Mouse (Mus musculus): ENCODE data around the gene Fam19a4. TPM values are rescaled to one million over a fixed set of nuclear protein-coding genes. Genes with fewer than 3 reads are reported as not detected.
"Not testable (repeated sequence)": the region's sequence is repeated elsewhere in the genome, so short reads cannot be mapped to it uniquely, and the experiment has no call there.

The Fam19a4 gene
- polyA plus RNA-seq, 1 experiment from 2014 or later = 1.2 TPM

DNA sequence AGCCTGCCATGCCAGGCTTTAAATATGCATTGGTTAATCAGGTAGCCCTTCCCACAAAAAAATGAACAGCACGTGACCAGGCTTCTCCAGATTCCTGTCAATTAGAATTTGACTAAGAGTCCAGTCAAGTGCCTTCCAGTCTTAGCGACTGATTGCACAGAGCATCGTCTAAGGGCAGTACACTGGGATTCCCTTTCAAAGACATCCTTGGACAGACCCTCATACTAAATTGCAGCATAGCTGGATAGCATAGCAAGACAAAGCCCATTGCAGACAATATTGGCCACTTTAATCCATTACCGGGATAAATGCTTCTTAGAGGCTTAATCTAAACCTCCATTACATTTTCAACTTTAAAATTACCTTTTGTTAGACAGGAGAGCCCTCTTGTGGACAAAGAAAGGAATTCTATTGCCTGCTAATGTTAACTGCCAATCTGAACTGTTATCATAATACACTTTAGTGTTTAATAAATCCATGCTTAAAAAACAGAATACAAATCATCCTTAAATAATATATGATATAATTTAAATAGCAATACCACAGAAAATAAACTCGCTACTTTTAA is 33.0 kb downstream of the Fam19a4 start:
- Histone ChIP-seq H3K9me3 (no peaks in the 10 kb centered on the region), H3K4me3 (no peak overlapping the region), H3K27me3 (replicated peaks; ENCODE audit: low read depth, poor library complexity, severe bottlenecking) (peaks cover 6% of the 10 kb centered on the region; the same call in 1 of the 2 replicates), H3K36me3 (replicated peaks) (no peaks in the 10 kb centered on the region), H3K27ac (replicated peaks) (no peak overlapping the region), H3K4me1 (no peaks in the 10 kb centered on the region)
- WGBS = 50% methylated on average over 5 of the region's 5 CpGs
- DNase-seq (ENCODE audit: low spot score) = no peak

DNA sequence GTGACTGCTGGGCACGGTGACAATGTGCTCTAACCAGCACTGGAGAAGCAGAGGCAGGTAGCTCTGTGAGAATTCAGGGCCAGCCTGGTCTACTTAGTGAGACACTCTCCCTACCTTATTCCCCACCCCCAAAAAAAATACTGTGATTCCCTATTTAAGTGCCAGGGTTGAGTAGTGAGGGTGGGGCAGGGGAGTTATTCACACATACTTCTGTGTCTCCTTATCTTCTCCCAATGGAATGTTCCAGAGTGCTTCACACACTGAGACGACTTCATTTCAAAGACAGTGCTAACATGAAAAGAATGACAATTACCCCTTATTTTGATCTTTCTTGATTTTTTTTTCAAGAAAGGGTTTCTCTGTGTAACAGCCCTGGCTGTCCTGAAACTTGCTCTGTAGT is 40.9 kb downstream of the Fam19a4 start:
- peaks cover 24% of the 10 kb centered on the region for H3K4me1 ChIP-seq
- H3K36me3 ChIP-seq (replicated peaks) = no peaks in the 10 kb centered on the region
- H3K4me3 ChIP-seq = no peak overlapping the region
- 70% methylated on average over 2 of the region's 2 CpGs for WGBS
- H3K27me3 ChIP-seq (replicated peaks; ENCODE audit: low read depth, poor library complexity, severe bottlenecking) = peaks cover 6% of the 10 kb centered on the region; the same call in 1 of the 2 replicates
- H3K27ac ChIP-seq (replicated peaks) = no peak overlapping the region
- no peaks in the 10 kb centered on the region for H3K9me3 ChIP-seq
- no peak for DNase-seq (ENCODE audit: low spot score)

DNA sequence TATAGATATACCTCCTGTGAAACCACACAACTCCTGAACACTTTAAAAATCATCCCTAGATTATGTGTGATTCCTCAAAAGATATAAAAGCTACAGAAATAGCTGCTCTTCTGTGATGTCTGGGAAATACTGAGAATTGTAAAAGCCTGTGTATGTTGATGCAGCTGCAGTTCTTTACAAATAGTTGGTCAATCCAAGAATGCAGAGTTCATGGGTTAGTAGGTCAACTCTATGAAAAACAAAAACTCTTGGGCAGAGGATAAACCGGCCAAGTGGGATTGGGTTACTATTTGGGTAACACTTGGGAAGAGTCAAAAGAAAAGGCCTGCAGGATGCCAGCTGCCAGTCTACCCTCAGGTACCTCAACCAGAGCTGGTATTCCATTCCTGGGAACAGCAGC is 43.5 kb downstream of the Fam19a4 start:
- H3K27me3 ChIP-seq (replicated peaks; ENCODE audit: low read depth, poor library complexity, severe bottlenecking) = peaks cover 9% of the 10 kb centered on the region; the same call in 1 of the 2 replicates
- H3K4me3 ChIP-seq = no peak overlapping the region
- peaks cover 28% of the 10 kb centered on the region for H3K4me1 ChIP-seq
- H3K36me3 ChIP-seq (replicated peaks) = no peaks in the 10 kb centered on the region
- no peaks in the 10 kb centered on the region for H3K9me3 ChIP-seq
- 55% methylated on average over 1 of the region's 1 CpGs for WGBS
- DNase-seq (ENCODE audit: low spot score) = no peak
- no peak overlapping the region for H3K27ac ChIP-seq (replicated peaks)

DNA sequence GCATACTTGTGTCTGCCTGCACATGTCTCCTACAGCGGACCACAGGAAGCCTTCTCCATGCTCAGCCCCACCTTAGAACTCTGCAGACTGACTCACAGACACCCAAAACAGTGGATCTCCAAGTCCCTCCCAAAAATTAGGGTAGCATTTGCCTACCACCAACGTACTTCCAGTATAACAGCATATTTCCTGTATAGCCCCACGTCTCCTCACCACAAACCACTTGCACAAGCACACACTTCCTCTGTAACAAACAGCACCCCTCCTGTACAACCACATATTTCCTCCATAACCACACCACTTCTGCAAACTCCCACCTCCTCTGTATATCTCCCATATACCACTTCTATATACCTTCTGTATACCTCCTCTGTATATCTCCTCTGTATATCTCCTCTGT is 44.2 kb downstream of the Fam19a4 start:
- WGBS = 83% methylated on average over 3 of the region's 3 CpGs

DNA sequence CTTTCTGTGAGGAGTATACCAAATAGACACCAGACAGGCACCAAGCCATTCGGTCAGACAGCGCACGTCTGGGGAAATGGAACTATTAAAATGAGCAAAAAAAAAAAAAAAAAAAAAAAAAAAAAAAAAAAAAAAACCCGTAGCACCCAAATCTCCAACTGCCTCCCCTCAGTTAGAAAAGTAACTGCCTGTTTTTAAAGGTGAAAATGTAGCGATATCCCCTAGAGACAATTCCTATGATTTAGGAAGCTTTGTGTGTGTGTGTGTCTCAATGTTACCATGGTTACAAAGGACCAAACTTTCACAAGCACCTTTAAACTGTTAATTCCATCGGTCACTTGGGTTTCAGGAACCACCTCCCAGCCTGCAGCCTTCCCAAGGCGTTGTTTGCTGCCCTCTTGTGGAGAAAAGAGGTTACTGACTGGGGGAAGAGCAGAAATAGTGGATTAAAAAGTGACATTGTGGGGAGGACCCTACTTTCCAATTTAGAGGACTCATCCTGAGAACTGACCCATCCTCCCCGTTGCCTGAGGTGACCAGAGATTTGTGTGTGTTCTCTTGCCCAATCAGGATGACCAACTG is 53.6 kb downstream of the Fam19a4 start:
- WGBS = 47% methylated on average over 8 of the region's 8 CpGs
- Histone ChIP-seq H3K9me3 (no peaks in the 10 kb centered on the region), H3K27me3 (replicated peaks; ENCODE audit: low read depth, poor library complexity, severe bottlenecking) (peaks cover 7% of the 10 kb centered on the region; the same call in 1 of the 2 replicates), H3K36me3 (replicated peaks) (no peaks in the 10 kb centered on the region), H3K27ac (replicated peaks) (no peak overlapping the region), H3K4me3 (no peak overlapping the region), H3K4me1 (no peaks in the 10 kb centered on the region)
- DNase-seq (ENCODE audit: low spot score) = peak; percentile 66

More for the DNA sequence above, 44.2 kb downstream of the Fam19a4 start:
- Histone ChIP-seq H3K9me3 (no peaks in the 10 kb centered on the region), H3K36me3 (replicated peaks) (no peaks in the 10 kb centered on the region), H3K27ac (replicated peaks) (no peak overlapping the region), H3K27me3 (replicated peaks; ENCODE audit: low read depth, poor library complexity, severe bottlenecking) (peaks cover 9% of the 10 kb centered on the region; the same call in 1 of the 2 replicates), H3K4me3 (no peak overlapping the region), H3K4me1 (peaks cover 28% of the 10 kb centered on the region)
- DNase-seq (ENCODE audit: low spot score) = no peak

DNA sequence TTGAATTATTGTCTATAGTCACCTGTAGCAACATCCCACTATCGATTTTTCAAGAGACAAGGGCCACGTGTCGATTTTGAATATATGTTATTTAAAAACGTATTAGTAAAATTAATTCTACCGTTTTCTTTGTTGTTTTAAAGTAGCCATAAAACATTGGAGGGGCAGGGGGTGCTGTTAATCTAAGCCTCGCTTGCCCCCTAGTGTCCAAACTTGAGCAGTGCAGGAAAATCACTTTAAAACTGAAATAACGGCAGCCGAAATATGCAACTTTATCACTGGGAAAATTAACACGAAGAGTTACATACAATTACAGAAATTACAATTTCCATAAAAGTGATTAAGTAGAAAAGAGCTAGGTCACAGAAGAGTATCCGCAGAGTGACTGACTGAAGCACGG is 55.2 kb downstream of the Fam19a4 start:
- no peaks in the 10 kb centered on the region for H3K9me3 ChIP-seq
- DNase-seq (ENCODE audit: low spot score) = no peak
- peaks cover 7% of the 10 kb centered on the region; the same call in 1 of the 2 replicates for H3K27me3 ChIP-seq (replicated peaks; ENCODE audit: low read depth, poor library complexity, severe bottlenecking)
- H3K36me3 ChIP-seq (replicated peaks) = no peaks in the 10 kb centered on the region
- H3K4me3 ChIP-seq = no peak overlapping the region
- no peak overlapping the region for H3K27ac ChIP-seq (replicated peaks)
- 26% methylated on average over 11 of the region's 11 CpGs for WGBS
- H3K4me1 ChIP-seq = no peaks in the 10 kb centered on the region

DNA sequence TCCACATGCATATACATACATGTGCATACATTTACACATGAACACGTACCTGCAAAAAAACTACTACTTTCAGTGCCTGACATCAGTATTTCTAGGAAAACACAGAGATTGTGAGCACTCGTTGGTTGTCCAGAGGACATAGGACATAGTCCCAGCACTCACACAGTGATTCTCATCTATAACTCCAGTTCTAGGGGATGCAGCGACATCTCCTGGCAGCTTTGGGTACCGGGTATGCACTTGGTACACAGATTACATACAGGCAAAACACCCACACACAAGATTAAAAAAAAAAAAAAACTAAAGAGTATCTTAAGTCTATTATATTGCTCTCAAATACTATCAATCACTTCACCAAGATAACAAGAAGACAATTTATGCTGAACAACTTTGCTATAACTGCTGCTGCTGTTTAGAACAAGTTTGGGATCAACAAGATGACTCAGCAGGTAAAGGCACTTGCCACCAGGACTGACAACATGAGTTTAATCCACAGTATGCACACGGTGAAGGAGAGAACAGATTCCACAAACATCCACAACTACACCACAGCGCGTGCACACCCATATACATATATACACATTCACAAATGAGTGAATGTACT is 64.6 kb downstream of the Fam19a4 start:
- Histone ChIP-seq H3K4me1 (no peaks in the 10 kb centered on the region), H3K36me3 (replicated peaks) (no peaks in the 10 kb centered on the region), H3K27me3 (replicated peaks; ENCODE audit: low read depth, poor library complexity, severe bottlenecking) (no peaks in the 10 kb centered on the region), H3K4me3 (no peak overlapping the region), H3K27ac (replicated peaks) (no peak overlapping the region), H3K9me3 (no peaks in the 10 kb centered on the region)
- no peak for DNase-seq (ENCODE audit: low spot score)
- WGBS = 88% methylated on average over 7 of the region's 7 CpGs

GRCm38 (mm10) chr6:96991741-96992140 is 68.5 kb downstream of the Fam19a4 start:
- Histone ChIP-seq H3K4me3 (no peak overlapping the region), H3K9me3 (no peaks in the 10 kb centered on the region), H3K27ac (replicated peaks) (no peak overlapping the region), H3K27me3 (replicated peaks; ENCODE audit: low read depth, poor library complexity, severe bottlenecking) (no peaks in the 10 kb centered on the region), H3K4me1 (no peaks in the 10 kb centered on the region), H3K36me3 (replicated peaks) (no peaks in the 10 kb centered on the region)
- 81% methylated on average over 1 of the region's 1 CpGs for WGBS
- DNase-seq (ENCODE audit: low spot score) = no peak

- no peak for DNase-seq (ENCODE audit: low spot score)
- Histone ChIP-seq H3K27ac (replicated peaks) (no peak overlapping the region), H3K27me3 (replicated peaks; ENCODE audit: low read depth, poor library complexity, severe bottlenecking) (no peaks in the 10 kb centered on the region), H3K4me3 (no peak overlapping the region), H3K4me1 (no peaks in the 10 kb centered on the region), H3K9me3 (no peaks in the 10 kb centered on the region), H3K36me3 (replicated peaks) (no peaks in the 10 kb centered on the region)
- 84% methylated on average over 1 of the region's 1 CpGs for WGBS
Observed at GRCm38 (mm10) chr6:96977537-96977936, 82.7 kb downstream of the Fam19a4 start.

GRCm38 (mm10) chr6:96944796-96945195 is 115.4 kb downstream of the Fam19a4 start:
- Histone ChIP-seq H3K27ac (replicated peaks) (no peak overlapping the region), H3K36me3 (replicated peaks) (no peaks in the 10 kb centered on the region), H3K4me3 (no peak overlapping the region), H3K27me3 (replicated peaks; ENCODE audit: low read depth, poor library complexity, severe bottlenecking) (no peaks in the 10 kb centered on the region), H3K9me3 (no peaks in the 10 kb centered on the region), H3K4me1 (no peaks in the 10 kb centered on the region)
- no peak for DNase-seq (ENCODE audit: low spot score)
- WGBS = 60% methylated on average over 2 of the region's 2 CpGs

GRCm38 (mm10) chr6:96935776-96936175 is 124.4 kb downstream of the Fam19a4 start:
- Histone ChIP-seq H3K36me3 (replicated peaks) (no peaks in the 10 kb centered on the region), H3K27me3 (replicated peaks; ENCODE audit: low read depth, poor library complexity, severe bottlenecking) (no peaks in the 10 kb centered on the region), H3K4me1 (no peaks in the 10 kb centered on the region), H3K9me3 (no peaks in the 10 kb centered on the region), H3K4me3 (no peak overlapping the region), H3K27ac (replicated peaks) (no peak overlapping the region)
- 81% methylated on average over 1 of the region's 1 CpGs for WGBS
- no peak for DNase-seq (ENCODE audit: low spot score)

GRCm38 (mm10) chr6:96909061-96909480 is 151.1 kb downstream of the Fam19a4 start:
- no peak overlapping the region for H3K27ac ChIP-seq (replicated peaks)
- H3K4me3 ChIP-seq = no peak overlapping the region
- peaks cover 4% of the 10 kb centered on the region; the same call in 1 of the 2 replicates for H3K4me1 ChIP-seq
- WGBS = 54% methylated on average over 8 of the region's 8 CpGs
- no peaks in the 10 kb centered on the region for H3K36me3 ChIP-seq (replicated peaks)
- DNase-seq (ENCODE audit: low spot score) = no peak
- H3K27me3 ChIP-seq (replicated peaks; ENCODE audit: low read depth, poor library complexity, severe bottlenecking) = no peaks in the 10 kb centered on the region
- H3K9me3 ChIP-seq = no peaks in the 10 kb centered on the region

DNA sequence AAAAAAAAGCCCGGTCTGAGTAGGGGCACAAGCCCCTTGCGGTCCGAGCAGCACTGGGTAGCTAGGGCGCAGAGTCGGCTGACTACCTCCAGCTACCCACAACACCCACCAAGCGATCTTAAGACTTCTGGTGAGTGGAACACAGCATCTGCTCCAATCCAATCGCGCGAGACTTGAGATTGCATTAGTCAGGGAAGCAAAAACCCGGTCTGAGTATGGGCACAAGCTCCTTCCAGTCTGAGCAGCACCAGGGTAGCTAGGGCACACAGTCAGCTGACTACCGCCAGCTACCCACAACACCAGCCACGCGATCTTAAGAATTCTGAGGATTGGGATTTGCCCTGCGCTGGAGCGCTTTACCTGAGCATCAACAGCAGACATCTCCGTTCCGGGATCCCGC is 183.1 kb downstream of the Fam19a4 start:
- not testable (repeated sequence) for H3K4me1 ChIP-seq; H3K27me3 ChIP-seq (replicated peaks; ENCODE audit: low read depth, poor library complexity, severe bottlenecking); DNase-seq (ENCODE audit: low spot score); H3K4me3 ChIP-seq; H3K27ac ChIP-seq (replicated peaks); H3K9me3 ChIP-seq; H3K36me3 ChIP-seq (replicated peaks)
- 90% methylated on average over 18 of the region's 18 CpGs for WGBS
